Mouse (Mus musculus): ENCODE measurements around the gene Ctsk. TPM values are rescaled to one million over a fixed set of nuclear protein-coding genes. Genes with fewer than 3 reads are reported as not detected.
A peak's percentile ranks its signal among the peaks of the same experiment; 100 is the strongest.

Ctsk gene
- total and polyA plus RNA-seq, 3 experiments, result 0.08 to 0.10 TPM; not detected in 1

DNA sequence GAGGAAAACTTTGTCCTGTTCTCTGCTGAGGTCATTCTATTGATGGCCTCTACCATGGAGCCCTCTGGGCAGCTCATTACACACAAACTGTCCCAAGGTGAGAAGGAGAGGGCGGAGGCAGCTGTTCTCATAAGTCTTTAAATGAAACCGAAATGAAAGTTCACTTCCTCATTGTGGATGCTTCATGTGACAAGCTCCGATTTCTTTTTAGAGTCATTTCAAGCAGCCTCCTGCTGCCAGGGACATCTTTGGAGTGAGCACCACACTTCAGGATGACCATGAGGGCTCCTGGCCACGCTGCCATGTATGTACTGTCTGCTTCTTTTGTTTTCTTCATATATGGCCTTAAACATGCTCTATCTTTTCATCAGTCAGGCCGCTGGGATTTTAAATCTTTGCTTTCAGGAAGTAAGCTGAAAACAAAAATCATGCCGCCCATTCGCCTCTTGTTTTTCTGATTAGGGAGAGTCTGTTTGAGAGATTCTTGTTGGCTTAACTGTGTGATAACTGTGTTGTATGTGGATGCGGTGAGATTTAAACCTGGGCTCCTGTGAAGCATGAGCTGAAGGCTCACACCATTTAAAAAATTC lies 27.7 kb downstream of the Ctsk start, which contains the start of gene Ctss:
Gene Ctss (plus strand): TSS at position 165 of the 590 bp plus-strand sequence.
- peak within 1 kb of the TSS in 1 of 2 experiments; percentile 5; a peak in 1 of 4 replicates for H3K4me3 ChIP-seq (ENCODE audit: control insufficient read depth in 1 of 2, insufficient read depth in 1 of 2, low read depth in 2 of 2, low read length in 2 of 2)
- peak; percentile 51 for TF ChIP-seq GATA1 (IDR thresholded peaks at IDR 0.05; ENCODE audit: low read depth, low read length)
- no peak for TF ChIP-seq ZNF384 (IDR thresholded peaks at IDR 0.05; ENCODE audit: low read depth, low read length)
- TF ChIP-seq BHLHE40 (IDR thresholded peaks at IDR 0.05; ENCODE audit: borderline replicate concordance, low read depth, low read length), result peak; percentile 65; the same call in 1 of the 2 replicates
- TF ChIP-seq MXI1 (IDR thresholded peaks at IDR 0.05; ENCODE audit: low read depth, low read length), result peak; percentile 75
- TF ChIP-seq SIN3A (IDR thresholded peaks at IDR 0.05; ENCODE audit: low read length), result peak; percentile 46; the same call in 1 of the 2 replicates
- TF ChIP-seq EP300 (IDR thresholded peaks at IDR 0.05; ENCODE audit: low read depth in 1 of 2, low read length in 2 of 2), result peak in 1 of 2 experiments; percentile 34; a peak in 2 of 4 replicates
- no peak for TF ChIP-seq JUND (IDR thresholded peaks at IDR 0.05; ENCODE audit: low read depth, low read length)
- TF ChIP-seq RCOR1 (IDR thresholded peaks at IDR 0.05; ENCODE audit: low read depth, low read length), result peak; percentile 100
- 0 out of 2 replicates have a peak, but pooled peaks have one; percentile 19 for TF ChIP-seq TCF12 (IDR thresholded peaks at IDR 0.05; ENCODE audit: low read depth, low read length)
- peak; percentile 34; the same call in 1 of the 2 replicates for TF ChIP-seq USF1 (IDR thresholded peaks at IDR 0.05; ENCODE audit: low read depth, low read length)
- no peak for TF ChIP-seq RAD21 (IDR thresholded peaks at IDR 0.05; ENCODE audit: low read depth, low read length)
- H3K9me3 ChIP-seq (replicated peaks; ENCODE audit: insufficient read depth, low read length), result no peaks in the 10 kb centered on the region
- peak; percentile 64 for DNase-seq (ENCODE audit: low read depth, low spot score)
- H3K27me3 ChIP-seq (ENCODE audit: control insufficient read depth in 1 of 2, insufficient read depth in 2 of 2, low read length in 2 of 2), result peaks cover 10 to 17% of the 10 kb centered on the region in 2 experiments
- H3K27ac ChIP-seq (ENCODE audit: control insufficient read depth, low read depth, low read length), result no peak within 1 kb of the TSS
- H3K36me3 ChIP-seq (ENCODE audit: control insufficient read depth in 1 of 2, insufficient read depth in 2 of 2, low read length in 2 of 2), result no peaks in the 10 kb centered on the region; a peak in 1 of 4 replicates
- peaks cover 0 to 3% of the 10 kb centered on the region in 2 experiments; a peak in 2 of 4 replicates for H3K4me1 ChIP-seq (ENCODE audit: control insufficient read depth in 1 of 2, insufficient read depth in 2 of 2, low read length in 2 of 2)
- no peaks in the 10 kb centered on the region for H3K79me2 ChIP-seq (ENCODE audit: control insufficient read depth, insufficient read depth, low read length, poor library complexity)
- H3K9ac ChIP-seq (ENCODE audit: control insufficient read depth, low read depth, low read length, poor library complexity, severe bottlenecking), result no peak within 1 kb of the TSS

DNA sequence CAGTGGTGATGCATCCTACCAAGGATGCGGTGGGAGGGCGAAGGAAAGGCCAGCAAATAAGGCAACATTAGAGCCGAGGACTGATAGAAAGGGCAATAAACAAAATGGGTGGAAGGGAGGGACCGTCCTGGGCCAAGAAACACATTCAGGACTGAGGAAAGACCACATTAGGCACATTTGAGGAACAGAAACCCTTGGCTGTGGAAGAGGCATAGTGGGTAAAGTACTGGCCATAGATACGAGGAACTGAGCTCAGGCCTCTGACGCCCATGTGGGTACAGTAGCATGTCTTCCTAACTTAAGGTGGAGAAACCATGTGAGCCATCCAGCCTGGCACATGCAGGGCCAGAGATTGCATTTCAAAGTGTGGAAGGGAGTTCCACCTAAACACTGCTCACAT lies 30.8 kb downstream of the Ctsk start:
- no peak overlapping the region for H3K4me3 ChIP-seq (ENCODE audit: control insufficient read depth in 1 of 2, insufficient read depth in 1 of 2, low read depth in 2 of 2, low read length in 2 of 2)
- TF ChIP-seq ZKSCAN1 (IDR thresholded peaks at IDR 0.05; ENCODE audit: low read depth, low read length), result no peak
- no peak for TF ChIP-seq MAZ (IDR thresholded peaks at IDR 0.05; ENCODE audit: low read depth, low read length)
- TF ChIP-seq MAX (IDR thresholded peaks at IDR 0.05; ENCODE audit: low read length), result no peak
- TF ChIP-seq MYB (IDR thresholded peaks at IDR 0.05; ENCODE audit: low read depth, low read length), result no peak
- TF ChIP-seq MXI1 (IDR thresholded peaks at IDR 0.05; ENCODE audit: low read depth, low read length), result no peak
- TF ChIP-seq ETS1 (IDR thresholded peaks at IDR 0.05; ENCODE audit: low read depth, low read length), result no peak
- no peak for TF ChIP-seq USF2 (IDR thresholded peaks at IDR 0.05; ENCODE audit: borderline replicate concordance in 1 of 2, insufficient read depth in 1 of 2, low read depth in 1 of 2, low read length in 2 of 2)
- TF ChIP-seq HCFC1 (IDR thresholded peaks at IDR 0.05; ENCODE audit: low read depth, low read length), result no peak
- H3K36me3 ChIP-seq (ENCODE audit: control insufficient read depth in 1 of 2, insufficient read depth in 2 of 2, low read length in 2 of 2), result no peaks in the 10 kb centered on the region; a peak in 1 of 4 replicates
- no peak overlapping the region for H3K9ac ChIP-seq (ENCODE audit: control insufficient read depth, low read depth, low read length, poor library complexity, severe bottlenecking)
- peaks cover 8 to 12% of the 10 kb centered on the region in 2 experiments for H3K27me3 ChIP-seq (ENCODE audit: control insufficient read depth in 1 of 2, insufficient read depth in 2 of 2, low read length in 2 of 2)
- H3K79me2 ChIP-seq (ENCODE audit: control insufficient read depth, insufficient read depth, low read length, poor library complexity), result no peaks in the 10 kb centered on the region
- H3K4me1 ChIP-seq (ENCODE audit: control insufficient read depth in 1 of 2, insufficient read depth in 2 of 2, low read length in 2 of 2), result peaks cover 0 to 3% of the 10 kb centered on the region in 2 experiments; a peak in 1 of 4 replicates
- DNase-seq (ENCODE audit: low read depth, low spot score), result no peak
- no peaks in the 10 kb centered on the region for H3K9me3 ChIP-seq (replicated peaks; ENCODE audit: insufficient read depth, low read length)
- H3K27ac ChIP-seq (ENCODE audit: control insufficient read depth, low read depth, low read length), result no peak overlapping the region

Data from MEL (cell line).